Mouse (Mus musculus) embryonic facial prominence, embryonic 15.5 days (tissue): Measurements from ENCODE around the gene Ints4. TPM values are rescaled to one million over a fixed set of nuclear protein-coding genes. Genes with fewer than 3 reads are reported as not detected.

Source experiments
- ATAC-seq: fragments of 200-750 bp; cut with Nextera tagmentation; 2 replicates; pipeline ENCODE4 v1.8.0; 2017; ENCODE audit warnings: low read depth, moderate TSS enrichment; ENCODE audit not compliant: insufficient number of reproducible peaks, low FRiP score, low TSS enrichment
- H3K27ac ChIP-seq: fragments of 300-500 bp; sonication (generic); replicated peaks from 2 replicates; pipeline ENCODE4 v1.5.1; 2015; ENCODE audit warnings: mild to moderate bottlenecking, inconsistent platforms
- H3K27me3 ChIP-seq: fragments of 300-500 bp; sonication (generic); 2 replicates; pipeline ENCODE4 v1.6.1; 2015; ENCODE audit warnings: inconsistent platforms
- H3K36me3 ChIP-seq: fragments of 300-500 bp; sonication (generic); 2 replicates; pipeline ENCODE4 v1.6.1; 2015; ENCODE audit warnings: mild to moderate bottlenecking, inconsistent platforms
- H3K4me1 ChIP-seq: fragments of 300-500 bp; sonication (generic); 2 replicates; pipeline ENCODE4 v1.6.1; 2015; ENCODE audit warnings: inconsistent platforms
- H3K4me2 ChIP-seq: fragments of 300-500 bp; sonication (generic); replicated peaks from 2 replicates; pipeline ENCODE4 v1.6.1; 2015; ENCODE audit warnings: mild to moderate bottlenecking, inconsistent platforms
- H3K4me3 ChIP-seq: fragments of 300-500 bp; sonication (generic); replicated peaks from 2 replicates; pipeline ENCODE4 v1.5.1; 2015; ENCODE audit warnings: mild to moderate bottlenecking, inconsistent platforms
- H3K9ac ChIP-seq: fragments of 300-500 bp; sonication (generic); 2 replicates; pipeline ENCODE4 v1.6.1; 2015; ENCODE audit warnings: inconsistent platforms
- H3K9me3 ChIP-seq: fragments of 300-500 bp; sonication (generic); replicated peaks from 2 replicates; pipeline ENCODE4 v1.6.1; 2016; ENCODE audit warnings: inconsistent platforms
- WGBS: fragments of 180-500 bp; shearing (Covaris S2); methylation state at CpG from one replicate; pipeline ENCODE4 v1.1.7; 2015; 5-methylcytosine and 5-hydroxymethylcytosine counted together
- polyA plus RNA-seq: library from polyadenylated mRNA; unstranded; fragments of >200 nt; fragmentation: Nextera tagmentation; extraction: Ambion mirVana; gene quantifications from 2 replicates; pipeline ENCODE4 v1.2.1, GENCODE M21; 2015

Gene Ints4
- polyA plus RNA-seq, 1 experiment from 2014 or later = 45.5 TPM

DNA sequence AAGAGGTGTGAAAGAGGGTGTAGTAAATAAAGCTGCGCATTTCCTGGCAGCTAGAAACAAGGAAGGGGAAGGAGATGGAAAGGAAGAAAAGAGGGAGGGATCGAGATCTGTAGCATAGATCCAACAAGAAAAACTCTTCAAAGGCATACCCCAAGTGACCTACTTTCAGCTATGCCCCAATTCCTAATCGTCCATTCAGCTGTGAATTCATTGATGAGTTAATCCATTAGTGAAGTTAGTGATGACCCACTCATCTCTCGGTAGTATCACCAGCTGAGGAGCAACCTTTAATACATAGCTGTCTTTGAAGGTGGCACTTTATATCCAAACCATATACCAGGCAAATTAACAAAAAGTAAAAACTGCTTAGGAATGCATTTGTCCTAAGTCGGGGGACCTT lies 107.8 kb downstream of the Ints4 start:
- H3K9me3 ChIP-seq = no peaks in the 10 kb centered on the region
- H3K4me2 ChIP-seq = no peak overlapping the region
- no peaks in the 10 kb centered on the region for H3K36me3 ChIP-seq
- no peak overlapping the region for H3K27ac ChIP-seq
- 84% methylated on average over 5 of the region's 5 CpGs for WGBS
- no peak overlapping the region for H3K4me3 ChIP-seq
- H3K27me3 ChIP-seq = no peaks in the 10 kb centered on the region
- peaks cover 6% of the 10 kb centered on the region; the same call in 1 of the 2 replicates for H3K4me1 ChIP-seq
- no peak for ATAC-seq
- H3K9ac ChIP-seq = no peak overlapping the region

DNA sequence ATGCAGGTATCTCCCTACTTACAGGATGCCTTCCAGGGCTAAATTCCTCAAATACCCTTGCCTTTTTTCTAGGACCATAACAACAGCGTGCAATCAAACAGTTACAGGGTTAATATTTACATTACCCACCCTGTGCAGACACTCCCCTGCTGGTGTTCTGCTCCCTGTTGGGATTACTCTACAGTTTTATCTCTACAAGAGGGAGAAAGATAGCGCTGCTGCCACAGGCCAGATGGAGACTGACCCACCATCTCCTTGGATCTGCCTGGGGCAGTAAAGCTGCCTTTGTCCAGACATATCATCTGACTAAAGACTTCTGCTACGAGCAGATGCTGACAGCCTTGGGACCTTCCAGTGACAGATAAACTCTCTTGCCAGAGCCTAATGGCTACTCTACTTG lies 109.7 kb downstream of the Ints4 start:
- WGBS = 34% methylated on average over 3 of the region's 3 CpGs
- Histone ChIP-seq H3K4me2 (no peak overlapping the region), H3K4me3 (no peak overlapping the region), H3K9me3 (no peaks in the 10 kb centered on the region), H3K27me3 (no peaks in the 10 kb centered on the region), H3K4me1 (peaks cover 3% of the 10 kb centered on the region; the same call in 1 of the 2 replicates), H3K27ac (no peak overlapping the region), H3K36me3 (no peaks in the 10 kb centered on the region), H3K9ac (no peak overlapping the region)
- no peak for ATAC-seq

Other genes with a start within 250 kb of the Ints4 start
- 2.4 and 2.5 TPM in 2 replicates for gene Usp35, start 148.9 kb upstream of the Ints4 start, polyA plus RNA-seq
- gene Kctd21, start 148.6 kb upstream of the Ints4 start, polyA plus RNA-seq = 4.8 and 5.4 TPM in 2 replicates
- gene Alg8, start 109.3 kb upstream of the Ints4 start, polyA plus RNA-seq = 35.0 and 35.3 TPM in 2 replicates
- gene Ndufc2, start 81.0 kb upstream of the Ints4 start, polyA plus RNA-seq = 336 and 344 TPM in 2 replicates
- gene Thrsp, start 63.2 kb upstream of the Ints4 start, polyA plus RNA-seq = 0.42 and 0.84 TPM in 2 replicates
- 3.5 and 5.1 TPM in 2 replicates for gene Kctd14, start 29.6 kb upstream of the Ints4 start, polyA plus RNA-seq
- gene Aamdc, start 98.5 kb downstream of the Ints4 start, polyA plus RNA-seq = 73.9 and 80.9 TPM in 2 replicates
- 20.7 and 21.9 TPM in 2 replicates for gene Rsf1, start 98.9 kb downstream of the Ints4 start, polyA plus RNA-seq
- gene Clns1a, start 215.7 kb downstream of the Ints4 start, polyA plus RNA-seq = 168 and 176 TPM in 2 replicates